Mouse (Mus musculus): ENCODE results near the gene B4galt2. TPM values are rescaled to one million over a fixed set of nuclear protein-coding genes. Genes with fewer than 3 reads are reported as not detected.

B4galt2 gene
- 100 to 1,000 TPM; 168 to 172 TPM for total RNA-seq (2021)

GRCm38 (mm10) chr4:117882701-117883691, at the start of gene B4galt2:
TSS of gene B4galt2 (minus strand) at chr4:117883487.
- intact Hi-C loops (cut with DNase I) = no loop called here

GRCm38 (mm10) chr4:117929391-117929881, 46.1 kb upstream of the B4galt2 start, which contains the start of gene Artn:
TSS of gene Artn (minus strand) at chr4:117929763.
- intact Hi-C loops (cut with DNase I) = loop anchor here (5.0 kb wide), 1 partner anchor 153 kb away; no protein-coding TSS in a partner anchor
- no peak for DNase-seq

More at GRCm38 (mm10) chr4:117882701-117883691, at the start of gene B4galt2:
- DNase-seq = peak; percentile 64

GRCm38 (mm10) chr4:117928699-117929241, 45.5 kb upstream of the B4galt2 start:
- DNase-seq = peak; percentile 44
- intact Hi-C loops (cut with DNase I) = loop anchor here (5.0 kb wide), 1 partner anchor 154 kb away; no protein-coding TSS in a partner anchor

GRCm38 (mm10) chr4:117928234-117928633, 44.9 kb upstream of the B4galt2 start:
- DNase-seq = peak; percentile 76
- intact Hi-C loops (cut with DNase I) = loop anchor here (5.0 kb wide), 1 partner anchor 154 kb away; no protein-coding TSS in a partner anchor

GRCm38 (mm10) chr4:117926545-117927482, 43.5 kb upstream of the B4galt2 start:
- intact Hi-C loops (cut with DNase I) = loop anchor here (5.0 kb wide), 1 partner anchor 155 kb away; no protein-coding TSS in a partner anchor
- peak; percentile 42 for DNase-seq

- intact Hi-C loops (cut with DNase I) = loop anchor here (5.0 kb wide), 1 partner anchor 157 kb away; no protein-coding TSS in a partner anchor
- DNase-seq = no peak
These were observed 41.6 kb upstream of the B4galt2 start for GRCm38 (mm10) chr4:117924916-117925315.

- no peak for DNase-seq
- intact Hi-C loops (cut with DNase I) = no loop called here
These were observed 40.2 kb upstream of the B4galt2 start for GRCm38 (mm10) chr4:117923450-117923849.

GRCm38 (mm10) chr4:117921358-117921757, 38.1 kb upstream of the B4galt2 start:
- DNase-seq = no peak
- intact Hi-C loops (cut with DNase I) = no loop called here

GRCm38 (mm10) chr4:117918762-117919161, 35.5 kb upstream of the B4galt2 start:
- intact Hi-C loops (cut with DNase I) = no loop called here
- DNase-seq = no peak

- DNase-seq = no peak
- intact Hi-C loops (cut with DNase I) = no loop called here
These were observed 35.0 kb upstream of the B4galt2 start for GRCm38 (mm10) chr4:117918261-117918660.

- DNase-seq = no peak
- intact Hi-C loops (cut with DNase I) = no loop called here
These were observed 34.6 kb upstream of the B4galt2 start for GRCm38 (mm10) chr4:117917847-117918246.

GRCm38 (mm10) chr4:117917402-117917801, 34.1 kb upstream of the B4galt2 start:
- no peak for DNase-seq
- intact Hi-C loops (cut with DNase I) = no loop called here

GRCm38 (mm10) chr4:117916386-117916785, 33.1 kb upstream of the B4galt2 start:
- intact Hi-C loops (cut with DNase I) = no loop called here
- DNase-seq = no peak

GRCm38 (mm10) chr4:117915489-117916105, 32.3 kb upstream of the B4galt2 start:
- DNase-seq = no peak

GRCm38 (mm10) chr4:117914591-117915442, 31.5 kb upstream of the B4galt2 start, which contains the start of gene Ipo13:
TSS of gene Ipo13 (minus strand) at chr4:117914999.
- DNase-seq = peak; percentile 94
- intact Hi-C loops (cut with DNase I) = no loop called here

More at GRCm38 (mm10) chr4:117915489-117916105, 32.3 kb upstream of the B4galt2 start:
- intact Hi-C loops (cut with DNase I) = no loop called here

- DNase-seq = peak; percentile 63
These were observed 30.7 kb upstream of the B4galt2 start for GRCm38 (mm10) chr4:117914031-117914430.

GRCm38 (mm10) chr4:117913421-117913820, 30.1 kb upstream of the B4galt2 start:
- peak; percentile 68 for DNase-seq
- intact Hi-C loops (cut with DNase I) = no loop called here

More at GRCm38 (mm10) chr4:117914031-117914430, 30.7 kb upstream of the B4galt2 start:
- intact Hi-C loops (cut with DNase I) = no loop called here

GRCm38 (mm10) chr4:117912685-117913273, 29.5 kb upstream of the B4galt2 start:
- intact Hi-C loops (cut with DNase I) = no loop called here
- DNase-seq = no peak

Measured in left cerebral cortex, postnatal 4 days (tissue).